Mouse (Mus musculus) MEL (cell line): ENCODE measurements around the gene Msi2. TPM values are rescaled to one million over a fixed set of nuclear protein-coding genes. Genes with fewer than 3 reads are reported as not detected.

Experiments used
- DNase-seq: peaks from one replicate; pipeline ENCODE4 v3.0.0; 2011; ENCODE audit warnings: low read depth, low spot score
- H3K27ac ChIP-seq: 2 replicates; pipeline ENCODE4 v1.5.1; 2012; ENCODE audit warnings: low read depth, mild to moderate bottlenecking, control low read depth, low read length, moderate library complexity; ENCODE audit not compliant: control insufficient read depth
- H3K27me3 ChIP-seq, 2 experiments: fragments of 150-350 bp in 1 of 2; sonication (generic) in 1 of 2; 2 replicates each; pipeline ENCODE4 v1.6.1; 2012; ENCODE audit warnings: low read length in 2 of 2, mild to moderate bottlenecking in 2 of 2, improper control_type of control experiment in 1 of 2, moderate library complexity in 1 of 2; ENCODE audit not compliant: insufficient read depth in 2 of 2, control insufficient read depth in 1 of 2
- H3K36me3 ChIP-seq, 2 experiments: 2 replicates each; pipeline ENCODE4 v1.6.1; 2012 to 2014; ENCODE audit warnings: low read length in 2 of 2, improper control_type of control experiment in 1 of 2, inconsistent platforms in 1 of 2, mild to moderate bottlenecking in 1 of 2; ENCODE audit not compliant: insufficient read depth in 2 of 2, control insufficient read depth in 1 of 2
- H3K4me1 ChIP-seq, 2 experiments: fragments of 150-350 bp in 1 of 2; sonication (generic) in 1 of 2; 2 replicates each; pipeline ENCODE4 v1.6.1; 2012; ENCODE audit warnings: low read length in 2 of 2, improper control_type of control experiment in 1 of 2, mild to moderate bottlenecking in 1 of 2; ENCODE audit not compliant: insufficient read depth in 2 of 2, control insufficient read depth in 1 of 2
- H3K4me3 ChIP-seq, 2 experiments: fragments of 150-350 bp in 1 of 2; sonication (generic) in 1 of 2; 2 replicates each; pipeline ENCODE4 v1.5.1; 2012; ENCODE audit warnings: low read depth in 2 of 2, low read length in 2 of 2, mild to moderate bottlenecking in 2 of 2, moderate library complexity in 2 of 2, control low read depth in 1 of 2, improper control_type of control experiment in 1 of 2; ENCODE audit not compliant: control insufficient read depth in 1 of 2, insufficient read depth in 1 of 2
- H3K79me2 ChIP-seq: 2 replicates; pipeline ENCODE4 v1.6.1; 2012; ENCODE audit warnings: mild to moderate bottlenecking, low read length, moderate library complexity; ENCODE audit not compliant: control insufficient read depth, poor library complexity, insufficient read depth
- H3K9ac ChIP-seq: 2 replicates; pipeline ENCODE4 v1.6.1; 2012; ENCODE audit warnings: low read depth, mild to moderate bottlenecking, control low read depth, low read length, moderate library complexity; ENCODE audit not compliant: control insufficient read depth, poor library complexity, severe bottlenecking
- H3K9me3 ChIP-seq: fragments of 150-350 bp; sonication (generic); replicated peaks from 2 replicates; pipeline ENCODE4 v1.6.1; 2012; ENCODE audit warnings: mild to moderate bottlenecking, low read length, improper control_type of control experiment, moderate library complexity; ENCODE audit not compliant: insufficient read depth
- BHLHE40 ChIP-seq: IDR thresholded peaks from 2 replicates; pipeline ENCODE4 v1.6.1; 2012; ENCODE audit warnings: low read depth, mild to moderate bottlenecking, inconsistent platforms, low read length, improper control_type of control experiment, borderline replicate concordance
- CHD1 ChIP-seq: IDR thresholded peaks from 2 replicates; pipeline ENCODE4 v1.6.1; 2012; ENCODE audit warnings: low read depth, mild to moderate bottlenecking, inconsistent platforms, low read length, improper control_type of control experiment
- CHD2 ChIP-seq: IDR thresholded peaks from 2 replicates; pipeline ENCODE4 v1.6.1; 2011; ENCODE audit warnings: low read length, improper control_type of control experiment
- CTCF ChIP-seq, 3 experiments: IDR thresholded peaks in 2 of 3; conservative IDR thresholded peaks in 1 of 3; 2 replicates each; pipeline ENCODE4 v1.5.1; 2011 to 2012; ENCODE audit warnings: low read length in 3 of 3, low read depth in 2 of 3, mild to moderate bottlenecking in 2 of 3, improper control_type of control experiment in 1 of 3, inconsistent platforms in 1 of 3, mixed read lengths in 1 of 3, moderate library complexity in 1 of 3; ENCODE audit not compliant: control insufficient read depth in 1 of 3, insufficient read depth in 1 of 3, poor library complexity in 1 of 3, severe bottlenecking in 1 of 3
- E2F4 ChIP-seq: IDR thresholded peaks from 2 replicates; pipeline ENCODE4 v1.6.1; 2011; ENCODE audit warnings: low read depth, low read length, improper control_type of control experiment, borderline replicate concordance
- ELF1 ChIP-seq: IDR thresholded peaks from 2 replicates; pipeline ENCODE4 v1.6.1; 2014; ENCODE audit warnings: low read depth, mild to moderate bottlenecking, inconsistent platforms, low read length, improper control_type of control experiment, moderate library complexity
- ETS1 ChIP-seq: IDR thresholded peaks from 2 replicates; pipeline ENCODE4 v1.6.1; 2012; ENCODE audit warnings: low read depth, mild to moderate bottlenecking, inconsistent platforms, low read length, improper control_type of control experiment, moderate library complexity
- GABPA ChIP-seq: IDR thresholded peaks from 2 replicates; pipeline ENCODE4 v1.6.1; 2012; ENCODE audit warnings: low read depth, mild to moderate bottlenecking, inconsistent platforms, low read length, improper control_type of control experiment, moderate library complexity
- HCFC1 ChIP-seq: IDR thresholded peaks from 2 replicates; pipeline ENCODE4 v1.6.1; 2012; ENCODE audit warnings: low read depth, mild to moderate bottlenecking, inconsistent platforms, low read length, improper control_type of control experiment, moderate library complexity
- JUND ChIP-seq: IDR thresholded peaks from 2 replicates; pipeline ENCODE4 v1.6.1; 2011; ENCODE audit warnings: low read depth, mild to moderate bottlenecking, improper control_type of control experiment, low read length
- KAT2A ChIP-seq: conservative IDR thresholded peaks from 2 replicates; pipeline ENCODE4 v1.6.1; 2012; ENCODE audit warnings: low read depth, low read length, improper control_type of control experiment, inconsistent platforms
- MAFK ChIP-seq: IDR thresholded peaks from 2 replicates; pipeline ENCODE4 v1.6.1; 2011; ENCODE audit warnings: low read depth, mild to moderate bottlenecking, low read length, improper control_type of control experiment, borderline replicate concordance
- MAZ ChIP-seq: IDR thresholded peaks from 2 replicates; pipeline ENCODE4 v1.6.1; 2012; ENCODE audit warnings: low read depth, mild to moderate bottlenecking, inconsistent platforms, low read length, improper control_type of control experiment
- MEF2A ChIP-seq: IDR thresholded peaks from 2 replicates; pipeline ENCODE4 v1.6.1; 2014; ENCODE audit warnings: low read depth, mild to moderate bottlenecking, inconsistent platforms, low read length, improper control_type of control experiment; ENCODE audit not compliant: poor library complexity, insufficient replicate concordance, severe bottlenecking; ENCODE audit errors: extremely low read depth
- MXI1 ChIP-seq: IDR thresholded peaks from 2 replicates; pipeline ENCODE4 v1.6.1; 2011; ENCODE audit warnings: mild to moderate bottlenecking, low read depth, low read length, improper control_type of control experiment
- MYC ChIP-seq: IDR thresholded peaks from 2 replicates; pipeline ENCODE4 v1.6.1; 2011; ENCODE audit warnings: low read depth, mild to moderate bottlenecking, low read length, improper control_type of control experiment, moderate library complexity
- NELFE ChIP-seq: IDR thresholded peaks from 2 replicates; pipeline ENCODE4 v1.6.1; 2011; ENCODE audit warnings: low read depth, low read length, improper control_type of control experiment
- NRF1 ChIP-seq: IDR thresholded peaks from 2 replicates; pipeline ENCODE4 v1.6.1; 2014; ENCODE audit warnings: low read depth, mild to moderate bottlenecking, inconsistent platforms, low read length, improper control_type of control experiment, moderate library complexity; ENCODE audit not compliant: poor library complexity, insufficient read depth, severe bottlenecking
- POLR2A ChIP-seq, 2 experiments: IDR thresholded peaks; 2 replicates each; pipeline ENCODE4 v1.6.1; 2011 to 2012; ENCODE audit warnings: low read length in 2 of 2, mild to moderate bottlenecking in 2 of 2, control low read depth in 1 of 2, improper control_type of control experiment in 1 of 2, low read depth in 1 of 2, moderate library complexity in 1 of 2; ENCODE audit not compliant: control insufficient read depth in 1 of 2, insufficient read depth in 1 of 2, poor library complexity in 1 of 2
- POLR2AphosphoS5 ChIP-seq: IDR thresholded peaks from 2 replicates; pipeline ENCODE4 v1.6.1; 2012; ENCODE audit warnings: low read depth, borderline replicate concordance, mild to moderate bottlenecking, inconsistent platforms, low read length, moderate library complexity, mixed read lengths
- RAD21 ChIP-seq: IDR thresholded peaks from 2 replicates; pipeline ENCODE4 v1.6.1; 2011; ENCODE audit warnings: mild to moderate bottlenecking, low read depth, low read length, improper control_type of control experiment
- RCOR1 ChIP-seq: IDR thresholded peaks from 2 replicates; pipeline ENCODE4 v1.6.1; 2012; ENCODE audit warnings: low read depth, mild to moderate bottlenecking, inconsistent platforms, low read length, improper control_type of control experiment
- SIN3A ChIP-seq: IDR thresholded peaks from 2 replicates; pipeline ENCODE4 v1.6.1; 2012; ENCODE audit warnings: low read length, improper control_type of control experiment, inconsistent platforms
- TAL1 ChIP-seq: IDR thresholded peaks from 2 replicates; pipeline ENCODE4 v1.6.1; 2012; ENCODE audit warnings: mild to moderate bottlenecking, inconsistent platforms, low read length, moderate library complexity, mixed read lengths
- TBP ChIP-seq: IDR thresholded peaks from 2 replicates; pipeline ENCODE4 v1.8.0; 2011; ENCODE audit warnings: low read depth, low read length, improper control_type of control experiment
- TCF12 ChIP-seq: IDR thresholded peaks from 2 replicates; pipeline ENCODE4 v1.6.1; 2014; ENCODE audit warnings: low read depth, mild to moderate bottlenecking, inconsistent platforms, low read length, improper control_type of control experiment, moderate library complexity
- ZC3H11A ChIP-seq: IDR thresholded peaks from 2 replicates; pipeline ENCODE4 v1.6.1; 2012; ENCODE audit warnings: low read depth, mild to moderate bottlenecking, inconsistent platforms, low read length, improper control_type of control experiment
- ZKSCAN1 ChIP-seq: IDR thresholded peaks from 2 replicates; pipeline ENCODE4 v1.6.1; 2012; ENCODE audit warnings: low read depth, mild to moderate bottlenecking, inconsistent platforms, low read length, improper control_type of control experiment, moderate library complexity
- ZNF384 ChIP-seq: IDR thresholded peaks from 2 replicates; pipeline ENCODE4 v1.6.1; 2012; ENCODE audit warnings: low read depth, mild to moderate bottlenecking, inconsistent platforms, low read length, improper control_type of control experiment
- polyA plus RNA-seq, 2 experiments: library from polyadenylated mRNA; stranded (reverse) in 1 of 2; unstranded in 1 of 2; fragments of >175 nt in 1 of 2; fragments of >200 nt in 1 of 2; gene quantifications; 2 replicates each; pipeline versions ENCODE4 v1.2.1 to v1.2.4; 2012; ENCODE audit warnings: low replicate concordance in 2 of 2, low read depth in 1 of 2; ENCODE audit not compliant: insufficient read length in 2 of 2, insufficient read depth in 1 of 2, missing spikeins in 1 of 2
- total RNA-seq: library from RNA; depleted of rRNA; stranded (reverse); fragments of 300-350 nt; gene quantifications from 2 replicates; pipeline ENCODE4 v1.2.3, GENCODE M21; 2012

Gene Msi2
- total and polyA plus RNA-seq, 3 experiments, result 16.2 to 29.7 TPM; not detected in 1

DNA sequence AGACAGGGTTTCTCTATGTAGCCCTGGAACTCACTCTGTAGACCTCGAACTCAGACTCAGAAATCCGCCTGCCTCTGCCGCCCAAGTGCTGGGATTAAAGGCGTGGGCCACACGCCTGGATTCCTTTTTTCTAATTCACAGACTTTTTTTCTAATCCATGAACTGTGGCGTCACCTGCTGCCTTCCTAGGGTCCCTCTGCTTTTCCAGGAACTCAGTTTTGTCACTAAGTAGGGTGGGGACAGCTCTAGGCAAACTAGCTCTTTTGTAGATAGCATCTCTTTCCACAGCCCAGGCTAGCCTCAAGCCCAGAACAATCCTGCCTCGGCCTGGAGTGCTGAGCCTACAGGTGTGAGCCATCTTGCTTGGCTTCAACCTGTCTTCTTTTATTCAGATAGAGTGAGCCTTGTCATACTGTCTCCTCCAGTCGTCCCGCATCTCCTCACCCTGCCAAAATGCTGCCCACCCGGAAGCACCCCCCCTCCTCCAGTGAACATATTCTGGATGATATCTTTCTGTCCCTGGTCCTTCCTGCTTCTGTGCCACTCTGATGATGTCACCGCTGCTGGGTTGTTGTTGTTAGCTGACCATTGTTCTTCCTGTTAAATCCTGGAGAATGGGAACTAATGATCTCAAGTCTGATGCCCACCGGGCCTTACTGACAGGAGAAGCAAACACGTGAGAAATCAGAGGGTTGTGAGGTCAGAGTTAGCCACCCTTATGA lies 21.4 kb upstream of the Msi2 start:
- Histone ChIP-seq H3K9ac (no peak overlapping the region), H3K36me3 (no peaks in the 10 kb centered on the region), H3K79me2 (no peaks in the 10 kb centered on the region), H3K27me3 (peaks cover 0 to 3% of the 10 kb centered on the region in 2 experiments; a peak in 3 of 4 replicates), H3K4me1 (no peaks in the 10 kb centered on the region), H3K4me3 (no peak overlapping the region), H3K27ac (no peak overlapping the region), H3K9me3 (no peaks in the 10 kb centered on the region)
- TF ChIP-seq TCF12 (no peak), CHD1 (no peak), ZC3H11A (no peak), SIN3A (no peak), MYC (no peak), JUND (no peak), ZKSCAN1 (no peak), CHD2 (no peak), MXI1 (no peak), TAL1 (no peak), KAT2A (no peak), ZNF384 (no peak), MEF2A (no peak), POLR2A (IDR thresholded peaks at IDR 0.05; ENCODE audit: control insufficient read depth in 1 of 2, insufficient read depth in 1 of 2, low read depth in 1 of 2, low read length in 2 of 2, poor library complexity in 1 of 2) (no peak), ELF1 (no peak), HCFC1 (no peak), BHLHE40 (no peak), GABPA (no peak), MAFK (no peak), ETS1 (no peak)
- no peak for DNase-seq

DNA sequence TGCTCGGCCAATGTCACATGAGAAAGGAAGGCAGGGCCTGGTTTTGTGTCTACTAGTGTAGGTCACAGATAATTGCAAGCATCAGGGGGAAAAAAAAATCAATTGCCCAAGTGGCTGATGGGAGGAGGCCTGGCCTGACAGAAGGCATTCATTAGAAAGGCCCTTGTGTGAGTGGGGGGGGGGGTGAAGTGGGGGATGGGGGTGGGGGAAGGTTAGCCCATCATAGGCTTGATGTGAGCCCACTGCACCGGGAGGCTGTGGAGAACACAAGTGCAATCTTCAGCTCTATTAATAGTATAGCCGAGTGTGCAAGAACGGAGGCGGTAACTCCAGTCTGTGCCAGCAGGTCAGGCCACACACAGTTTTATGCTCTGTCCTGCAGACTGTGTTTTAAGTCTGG lies 11.1 kb upstream of the Msi2 start:
- Histone ChIP-seq H3K4me3 (no peak overlapping the region), H3K79me2 (no peaks in the 10 kb centered on the region), H3K4me1 (no peaks in the 10 kb centered on the region), H3K27ac (no peak overlapping the region), H3K9ac (no peak overlapping the region), H3K9me3 (no peaks in the 10 kb centered on the region), H3K36me3 (no peaks in the 10 kb centered on the region), H3K27me3 (no peaks in the 10 kb centered on the region; a peak in 1 of 4 replicates)
- no peak for DNase-seq
- TF ChIP-seq NELFE, result no peak
- no peak for TF ChIP-seq POLR2AphosphoS5
- TF ChIP-seq TBP, result no peak
- TF ChIP-seq POLR2A (IDR thresholded peaks at IDR 0.05; ENCODE audit: control insufficient read depth in 1 of 2, insufficient read depth in 1 of 2, low read depth in 1 of 2, low read length in 2 of 2, poor library complexity in 1 of 2), result no peak
- no peak for TF ChIP-seq RCOR1
- no peak for TF ChIP-seq MAZ
- no peak for TF ChIP-seq E2F4
- no peak for TF ChIP-seq MAFK
- TF ChIP-seq HCFC1, result no peak
- no peak for TF ChIP-seq ELF1
- no peak for TF ChIP-seq CHD2
- no peak for TF ChIP-seq CTCF (IDR thresholded peaks at IDR 0.05 in 2 of 3, conservative IDR thresholded peaks at IDR 0.05 in 1 of 3; ENCODE audit: control insufficient read depth in 1 of 3, insufficient read depth in 1 of 3, low read depth in 2 of 3, low read length in 3 of 3, poor library complexity in 1 of 3, severe bottlenecking in 1 of 3)
- TF ChIP-seq BHLHE40, result no peak
- TF ChIP-seq NRF1, result no peak
- TF ChIP-seq RAD21, result no peak
- TF ChIP-seq ZKSCAN1, result no peak
- no peak for TF ChIP-seq SIN3A
- no peak for TF ChIP-seq CHD1
- no peak for TF ChIP-seq ETS1
- no peak for TF ChIP-seq TCF12
